Mouse (Mus musculus) small intestine, adult 2 months (tissue): Measurements from ENCODE around the gene Pde3a.
A peak's percentile ranks its signal among the peaks of the same experiment; 100 is the strongest.

ENCODE experiments used
- CTCF ChIP-seq: fragments of 200-500 bp; IDR thresholded peaks from 2 replicates; pipeline ENCODE4 v1.5.1; 2012; ENCODE audit warnings: low read depth, mild to moderate bottlenecking, control low read depth, inconsistent platforms, low read length, moderate library complexity, mixed read lengths; ENCODE audit not compliant: insufficient replicate concordance, insufficient read length; ENCODE audit errors: extremely low read depth
- POLR2A ChIP-seq: fragments of 200-500 bp; IDR thresholded peaks from 2 replicates; pipeline ENCODE4 v1.6.1; 2012; ENCODE audit warnings: low read depth, mild to moderate bottlenecking, control low read depth, inconsistent platforms, low read length, moderate library complexity

DNA sequence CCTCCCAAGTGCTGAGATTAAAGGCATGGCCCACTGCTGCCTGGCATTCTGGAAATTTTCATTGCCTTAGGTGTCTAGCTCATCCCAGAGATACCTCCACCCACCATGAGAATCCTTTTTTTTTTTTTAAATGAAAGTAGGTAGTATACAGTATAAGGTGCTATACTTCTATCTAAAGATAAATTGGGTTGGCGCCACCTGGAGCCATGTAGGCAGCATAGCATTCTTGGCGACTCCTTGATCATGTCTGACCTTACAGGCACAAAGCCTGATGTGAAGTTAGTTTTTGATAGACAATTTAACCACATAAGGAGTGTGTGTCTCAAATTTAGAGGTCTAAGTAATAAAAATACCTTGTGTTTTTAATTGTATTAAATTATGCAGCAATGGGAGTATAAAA lies 123.6 kb downstream of the Pde3a start:
- TF ChIP-seq CTCF (peak; percentile 41; the same call in 1 of the 2 replicates), POLR2A (no peak)
